Mouse (Mus musculus): Measurements from ENCODE around the gene Plekhm3. TPM values are rescaled to one million over a fixed set of nuclear protein-coding genes. Genes with fewer than 3 reads are reported as not detected.

Plekhm3 gene
- total and polyA plus RNA-seq, 3 experiments: 3.0 to 25.8 (median 8.0) TPM

DNA sequence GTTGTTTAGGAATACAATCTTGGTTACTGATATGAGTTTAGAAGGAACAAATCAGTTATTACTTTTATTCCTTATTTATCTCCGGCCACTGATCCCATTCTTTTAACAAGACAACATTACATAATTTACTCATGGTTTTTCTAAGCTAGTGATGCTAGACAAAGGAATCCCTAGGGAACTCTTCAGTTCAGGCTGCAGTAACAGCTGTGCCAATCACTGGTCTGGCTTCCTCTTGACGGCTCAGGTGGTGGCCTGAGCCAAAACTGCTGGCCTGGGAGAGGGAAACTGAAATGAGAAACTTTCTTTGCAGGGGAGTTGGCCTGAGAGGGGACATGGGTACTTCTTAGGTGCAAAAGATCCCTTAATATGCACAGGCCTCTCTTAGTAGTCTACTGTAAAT is 151.4 kb downstream of the Plekhm3 start:
- Histone ChIP-seq H3K4me3 (ENCODE audit: low read depth, low read length) (no peak overlapping the region), H3K4me1 (ENCODE audit: insufficient read depth, low read depth, low read length) (peaks cover 30% of the 10 kb centered on the region), H3K27me3 (ENCODE audit: insufficient read depth, low read length) (peaks cover 9% of the 10 kb centered on the region; the same call in 1 of the 2 replicates), H3K9me3 (replicated peaks) (no peaks in the 10 kb centered on the region), H3K36me3 (replicated peaks) (peaks cover 2% of the 10 kb centered on the region)
- no peak for DNase-seq (ENCODE audit: low spot score)
- ATAC-seq (ENCODE audit: extremely low read depth, insufficient number of reproducible peaks, low FRiP score, poor library complexity, severe bottlenecking): no peak
- TF ChIP-seq CTCF (IDR thresholded peaks at IDR 0.05; ENCODE audit: low read depth, low read length) (no peak), GATA1 (IDR thresholded peaks at IDR 0.05; ENCODE audit: borderline replicate concordance, low read length) (no peak), GATA2 (IDR thresholded peaks at IDR 0.05; ENCODE audit: borderline replicate concordance, low read depth, low read length) (no peak)

DNA sequence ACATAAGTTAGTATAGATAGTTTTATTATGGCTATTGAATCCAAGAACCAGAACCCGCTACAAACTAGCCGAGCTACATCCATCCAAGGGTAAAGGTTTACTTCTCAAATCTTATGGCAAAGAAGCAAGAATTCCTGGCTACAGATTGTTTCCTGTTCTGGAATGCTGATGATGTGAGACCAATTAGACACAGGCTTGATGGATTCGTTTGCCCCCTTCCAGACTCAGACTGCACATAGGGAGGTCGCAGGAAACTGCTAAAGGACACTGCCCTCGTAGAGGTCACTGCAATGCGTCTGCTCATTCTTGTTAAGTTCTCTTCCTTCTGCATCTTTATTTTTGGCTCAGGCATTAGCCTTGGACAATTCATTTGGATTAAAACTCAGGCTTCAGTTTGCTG is 154.0 kb downstream of the Plekhm3 start:
- Histone ChIP-seq H3K36me3 (replicated peaks) (peaks cover 2% of the 10 kb centered on the region), H3K27me3 (ENCODE audit: insufficient read depth, low read length) (peaks cover 9% of the 10 kb centered on the region; the same call in 1 of the 2 replicates), H3K4me3 (ENCODE audit: low read depth, low read length) (no peak overlapping the region), H3K9me3 (replicated peaks) (no peaks in the 10 kb centered on the region), H3K4me1 (ENCODE audit: insufficient read depth, low read depth, low read length) (peaks cover 29% of the 10 kb centered on the region)
- ATAC-seq (ENCODE audit: extremely low read depth, insufficient number of reproducible peaks, low FRiP score, poor library complexity, severe bottlenecking): no peak
- TF ChIP-seq CTCF (IDR thresholded peaks at IDR 0.05; ENCODE audit: low read depth, low read length): no peak
- no peak for TF ChIP-seq TAL1 (conservative IDR thresholded peaks at IDR 0.05; ENCODE audit: low read depth, low read length)
- TF ChIP-seq GATA2 (IDR thresholded peaks at IDR 0.05; ENCODE audit: borderline replicate concordance, low read depth, low read length): no peak
- TF ChIP-seq POLR2AphosphoS5 (IDR thresholded peaks at IDR 0.05; ENCODE audit: insufficient replicate concordance, low read depth, low read length): no peak
- TF ChIP-seq GATA1 (IDR thresholded peaks at IDR 0.05; ENCODE audit: borderline replicate concordance, low read length): no peak
- no peak for DNase-seq (ENCODE audit: low spot score)

DNA sequence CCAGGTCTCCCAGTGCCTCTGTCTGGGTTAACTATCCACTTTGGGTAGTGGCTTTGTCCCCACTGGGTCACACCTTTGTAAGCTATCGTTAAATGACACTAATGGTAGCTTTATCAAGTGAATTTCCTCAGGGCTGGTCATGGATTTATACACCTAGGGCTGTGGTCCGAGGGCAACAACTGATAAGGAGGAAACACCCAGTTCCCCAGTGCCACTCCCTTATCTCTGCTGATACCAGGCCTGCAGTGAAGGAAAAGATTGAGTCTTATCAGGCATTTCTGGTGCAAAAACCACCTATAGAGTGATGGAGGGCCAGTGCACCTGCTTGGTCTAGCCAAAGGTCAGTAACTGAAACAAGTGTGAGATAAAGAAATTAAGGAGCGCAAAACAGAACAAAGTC is 159.0 kb downstream of the Plekhm3 start:
- Histone ChIP-seq H3K27me3 (ENCODE audit: insufficient read depth, low read length) (peaks cover 19% of the 10 kb centered on the region), H3K4me3 (ENCODE audit: low read depth, low read length) (peak overlapping the region; percentile 34; the same call in 1 of the 2 replicates), H3K36me3 (replicated peaks) (peaks cover 23% of the 10 kb centered on the region), H3K4me1 (ENCODE audit: insufficient read depth, low read depth, low read length) (peaks cover 48% of the 10 kb centered on the region), H3K9me3 (replicated peaks) (no peaks in the 10 kb centered on the region)
- peak; percentile 26 for DNase-seq (ENCODE audit: low spot score)
- ATAC-seq (ENCODE audit: extremely low read depth, insufficient number of reproducible peaks, low FRiP score, poor library complexity, severe bottlenecking): peak; percentile 82
- TF ChIP-seq GATA1 (IDR thresholded peaks at IDR 0.05; ENCODE audit: borderline replicate concordance, low read length) (no peak), GATA2 (IDR thresholded peaks at IDR 0.05; ENCODE audit: borderline replicate concordance, low read depth, low read length) (0 out of 2 replicates have a peak, but pooled peaks have one; percentile 45), CTCF (IDR thresholded peaks at IDR 0.05; ENCODE audit: low read depth, low read length) (no peak), TAL1 (conservative IDR thresholded peaks at IDR 0.05; ENCODE audit: low read depth, low read length) (peak; percentile 86), POLR2AphosphoS5 (IDR thresholded peaks at IDR 0.05; ENCODE audit: insufficient replicate concordance, low read depth, low read length) (no peak)

DNA sequence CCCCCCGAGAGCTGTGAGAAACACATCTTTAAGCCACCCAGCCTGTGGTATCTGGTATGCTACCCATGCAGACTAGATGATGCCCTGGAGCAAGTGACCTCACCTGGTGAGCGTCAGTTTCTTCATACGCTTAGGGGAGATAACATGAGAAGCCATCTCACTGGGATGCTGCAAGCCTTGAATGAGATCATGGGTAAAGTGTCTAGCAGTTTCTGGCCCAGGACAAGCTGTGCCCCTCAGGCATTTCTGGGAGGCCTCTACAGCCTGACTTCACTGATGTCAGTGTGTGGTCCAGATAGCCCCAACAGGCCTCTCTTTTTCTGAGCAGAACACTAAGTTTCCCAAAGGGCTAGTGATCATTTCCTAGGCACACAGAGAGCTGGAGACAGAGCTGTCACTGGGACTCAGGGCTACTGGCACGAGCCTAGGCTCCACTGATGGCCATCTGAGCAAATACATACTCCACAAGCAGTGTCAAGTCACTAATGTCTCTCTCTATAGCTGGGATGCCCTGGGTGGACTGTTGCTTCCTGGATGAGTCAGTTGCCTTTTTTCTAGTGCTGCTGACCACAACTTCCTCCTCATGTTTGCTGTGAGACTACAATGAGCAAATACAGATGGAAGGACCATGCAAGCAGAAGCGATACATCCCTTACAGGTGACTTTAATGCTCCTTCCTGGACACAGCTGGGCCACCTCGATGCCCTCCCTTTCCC is 159.6 kb downstream of the Plekhm3 start:
- peak overlapping the region; percentile 34; the same call in 1 of the 2 replicates for H3K4me3 ChIP-seq (ENCODE audit: low read depth, low read length)
- peaks cover 21% of the 10 kb centered on the region for H3K36me3 ChIP-seq (replicated peaks)
- ATAC-seq (ENCODE audit: extremely low read depth, insufficient number of reproducible peaks, low FRiP score, poor library complexity, severe bottlenecking): peak; percentile 66
- TF ChIP-seq TAL1 (conservative IDR thresholded peaks at IDR 0.05; ENCODE audit: low read depth, low read length) (no peak), POLR2AphosphoS5 (IDR thresholded peaks at IDR 0.05; ENCODE audit: insufficient replicate concordance, low read depth, low read length) (no peak), GATA2 (IDR thresholded peaks at IDR 0.05; ENCODE audit: borderline replicate concordance, low read depth, low read length) (no peak), GATA1 (IDR thresholded peaks at IDR 0.05; ENCODE audit: borderline replicate concordance, low read length) (no peak), CTCF (IDR thresholded peaks at IDR 0.05; ENCODE audit: low read depth, low read length) (no peak)
- H3K27me3 ChIP-seq (ENCODE audit: insufficient read depth, low read length): peaks cover 18% of the 10 kb centered on the region
- no peaks in the 10 kb centered on the region for H3K9me3 ChIP-seq (replicated peaks)
- peaks cover 45% of the 10 kb centered on the region for H3K4me1 ChIP-seq (ENCODE audit: insufficient read depth, low read depth, low read length)
- DNase-seq (ENCODE audit: low spot score): peak; percentile 22

DNA sequence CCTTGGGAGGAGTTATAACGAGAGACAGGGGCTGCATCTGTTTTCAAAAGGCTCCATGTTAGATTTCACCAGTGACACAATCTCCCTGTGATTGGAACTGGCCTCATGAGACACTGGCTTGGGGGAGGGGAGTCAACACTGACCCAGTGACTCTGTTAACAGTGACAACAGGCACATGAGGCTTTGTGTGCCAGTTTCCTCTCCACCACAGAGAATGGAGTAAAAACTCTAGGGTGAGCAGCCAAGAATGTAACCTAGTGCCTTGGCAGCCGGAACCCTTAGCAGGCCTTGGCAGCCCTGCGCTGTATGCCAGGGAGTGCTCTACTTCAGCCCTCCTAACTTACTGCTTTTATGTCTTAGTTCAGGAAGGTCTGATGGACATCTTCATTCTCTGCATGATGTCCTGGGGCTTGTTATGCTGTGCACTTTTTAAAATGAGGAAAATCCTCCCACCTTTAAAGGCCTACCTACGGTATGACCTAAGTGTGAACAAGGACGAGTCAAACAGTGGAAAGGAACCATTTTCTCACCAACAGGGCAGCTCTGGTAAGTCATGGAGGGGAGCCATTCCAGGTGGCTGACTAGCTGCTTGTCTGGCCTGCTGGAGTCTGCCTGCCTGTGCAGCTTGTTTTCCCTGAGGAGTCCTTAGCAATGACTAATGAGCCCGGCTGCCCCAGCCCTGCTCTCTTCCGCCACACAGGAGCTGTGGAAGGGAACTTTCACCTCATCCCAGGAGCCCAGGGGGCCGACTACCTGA is 161.2 kb downstream of the Plekhm3 start:
- TF ChIP-seq POLR2AphosphoS5 (IDR thresholded peaks at IDR 0.05; ENCODE audit: insufficient replicate concordance, low read depth, low read length) (no peak), GATA2 (IDR thresholded peaks at IDR 0.05; ENCODE audit: borderline replicate concordance, low read depth, low read length) (no peak), GATA1 (IDR thresholded peaks at IDR 0.05; ENCODE audit: borderline replicate concordance, low read length) (no peak), CTCF (IDR thresholded peaks at IDR 0.05; ENCODE audit: low read depth, low read length) (no peak), TAL1 (conservative IDR thresholded peaks at IDR 0.05; ENCODE audit: low read depth, low read length) (no peak)
- ATAC-seq (ENCODE audit: extremely low read depth, insufficient number of reproducible peaks, low FRiP score, poor library complexity, severe bottlenecking) (no peak), DNase-seq (ENCODE audit: low spot score) (no peak)
- Histone ChIP-seq H3K4me1 (ENCODE audit: insufficient read depth, low read depth, low read length) (peaks cover 42% of the 10 kb centered on the region), H3K9me3 (replicated peaks) (no peaks in the 10 kb centered on the region), H3K27me3 (ENCODE audit: insufficient read depth, low read length) (peaks cover 14% of the 10 kb centered on the region), H3K36me3 (replicated peaks) (peaks cover 21% of the 10 kb centered on the region), H3K4me3 (ENCODE audit: low read depth, low read length) (no peak overlapping the region)

DNA sequence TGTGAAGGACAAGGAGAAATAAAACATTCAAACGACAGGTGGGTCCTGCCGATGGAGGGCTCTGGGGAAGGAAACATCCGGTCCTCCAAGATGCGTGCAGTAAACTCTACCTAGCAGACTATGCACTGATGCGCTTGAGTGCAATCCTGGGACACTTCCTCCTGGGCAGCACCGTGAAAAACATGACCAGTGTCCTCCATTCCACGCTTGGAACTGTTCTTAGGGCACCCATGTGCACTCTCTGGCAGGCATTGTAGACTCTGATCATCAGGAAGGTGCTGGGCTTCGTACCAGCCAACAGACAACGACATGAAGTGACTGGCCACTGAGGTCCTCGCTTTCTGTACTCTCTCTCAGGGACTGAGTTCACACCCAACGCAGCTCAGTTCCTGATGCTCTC is 162.5 kb downstream of the Plekhm3 start:
- Histone ChIP-seq H3K4me3 (ENCODE audit: low read depth, low read length) (no peak overlapping the region), H3K9me3 (replicated peaks) (no peaks in the 10 kb centered on the region), H3K27me3 (ENCODE audit: insufficient read depth, low read length) (peaks cover 22% of the 10 kb centered on the region), H3K36me3 (replicated peaks) (peaks cover 21% of the 10 kb centered on the region), H3K4me1 (ENCODE audit: insufficient read depth, low read depth, low read length) (peaks cover 43% of the 10 kb centered on the region)
- no peak for DNase-seq (ENCODE audit: low spot score)
- TF ChIP-seq CTCF (IDR thresholded peaks at IDR 0.05; ENCODE audit: low read depth, low read length) (no peak), GATA2 (IDR thresholded peaks at IDR 0.05; ENCODE audit: borderline replicate concordance, low read depth, low read length) (no peak), POLR2AphosphoS5 (IDR thresholded peaks at IDR 0.05; ENCODE audit: insufficient replicate concordance, low read depth, low read length) (no peak), GATA1 (IDR thresholded peaks at IDR 0.05; ENCODE audit: borderline replicate concordance, low read length) (no peak), TAL1 (conservative IDR thresholded peaks at IDR 0.05; ENCODE audit: low read depth, low read length) (no peak)
- no peak for ATAC-seq (ENCODE audit: extremely low read depth, insufficient number of reproducible peaks, low FRiP score, poor library complexity, severe bottlenecking)

Measured in G1E (cell line).